Mouse (Mus musculus) C2C12 (cell line): ENCODE results near the gene Tmem131.

ENCODE experiments used
- CTCF ChIP-seq: IDR thresholded peaks from one replicate; pipeline ENCODE4 v1.5.1; 2011; ENCODE audit not compliant: control insufficient read depth, insufficient read depth, insufficient read length
- USF1 ChIP-seq: IDR thresholded peaks from one replicate; pipeline ENCODE4 v1.6.1; 2011; ENCODE audit warnings: low read depth, mild to moderate bottlenecking, control low read depth, moderate library complexity

- TF ChIP-seq CTCF (no peak), USF1 (peak; percentile 81)
Measured at GRCm38 (mm10) chr1:36939506-36940380, 3.7 kb downstream of the Tmem131 start.
